Mouse (Mus musculus): ENCODE measurements around the gene Map4k5. TPM values are rescaled to one million over a fixed set of nuclear protein-coding genes. Genes with fewer than 3 reads are reported as not detected.

Map4k5 gene
- polyA plus RNA-seq, 1 experiment from 2014 or later, result 32.0 TPM

DNA sequence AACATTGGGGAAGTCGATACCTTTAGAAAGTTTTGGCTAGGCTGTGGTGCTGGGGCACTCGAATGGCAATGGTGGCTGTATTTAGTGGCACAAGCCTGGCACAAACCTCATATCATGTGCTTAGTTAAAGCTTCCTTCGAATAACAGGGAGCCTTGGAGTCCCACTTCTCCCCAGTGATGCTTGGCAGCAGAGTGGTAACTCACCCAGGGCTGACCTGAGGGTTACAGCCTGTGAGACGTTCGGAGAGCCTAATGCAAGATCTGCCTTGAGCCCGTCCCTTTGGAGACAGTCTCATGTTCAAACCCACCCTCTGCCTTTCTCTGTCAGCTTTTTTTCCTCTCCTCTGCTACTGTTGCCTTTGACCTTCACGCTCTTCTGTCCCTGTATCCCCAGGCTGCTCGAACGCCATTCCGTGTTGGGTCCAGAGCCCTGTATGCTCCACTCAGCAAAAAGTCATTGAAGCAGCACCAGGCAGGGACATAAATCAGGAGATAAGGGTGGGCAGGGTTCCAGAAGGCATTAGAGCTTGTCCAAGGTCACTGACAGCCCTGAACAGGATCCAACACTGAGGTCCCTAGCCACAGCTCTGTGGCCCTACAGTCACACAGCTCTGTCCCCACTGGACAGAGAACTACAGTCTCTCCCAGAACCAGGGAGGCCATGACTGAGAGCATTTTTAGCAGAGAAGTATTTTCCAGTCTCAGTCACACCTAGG is 110.9 kb downstream of the Map4k5 start:
- Histone ChIP-seq H3K9ac (ENCODE audit: low read length) (no peak overlapping the region), H3K36me3 (ENCODE audit: control insufficient read depth, insufficient read depth, low read length) (no peaks in the 10 kb centered on the region), H3K27me3 (replicated peaks; ENCODE audit: control insufficient read depth, insufficient read depth, low read length) (no peaks in the 10 kb centered on the region), H3K4me1 (replicated peaks; ENCODE audit: control insufficient read depth, insufficient read depth, low read length) (0 out of 2 replicates have a peak, but pooled peaks cover 5% of the 10 kb centered on the region), H3K4me3 (ENCODE audit: low read depth, low read length) (no peak overlapping the region), H3K4me2 (ENCODE audit: low read length) (no peak overlapping the region), H3K27ac (ENCODE audit: low read depth) (no peak overlapping the region), H3K9me3 (ENCODE audit: control insufficient read depth, low read length) (no peaks in the 10 kb centered on the region)
- no peak for DNase-seq (ENCODE audit: low spot score)
- no peak for ATAC-seq (replicated peaks; ENCODE audit: low FRiP score, low TSS enrichment, low read depth)
- 75% methylated on average over 10 of the region's 10 CpGs for WGBS

DNA sequence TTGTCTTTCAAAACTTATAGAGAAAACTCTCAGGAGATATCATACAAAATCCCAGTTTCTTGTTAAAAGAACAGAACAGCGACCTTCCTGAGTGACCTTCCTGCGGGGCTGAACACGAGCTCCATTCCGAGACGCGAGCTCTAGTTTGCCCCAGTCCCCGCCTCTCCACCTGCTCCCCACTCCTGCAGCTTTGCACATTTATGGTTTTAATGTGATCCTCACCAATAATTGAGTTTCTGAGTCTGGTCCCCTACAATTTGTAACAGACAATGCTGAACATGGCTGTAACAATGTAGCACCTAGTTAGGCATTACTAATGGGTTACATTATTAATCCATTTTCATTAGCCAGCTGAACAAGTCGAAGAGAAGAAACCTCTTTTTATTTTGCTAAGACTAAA is 111.5 kb downstream of the Map4k5 start:
- Histone ChIP-seq H3K27ac (ENCODE audit: low read depth) (no peak overlapping the region), H3K9ac (ENCODE audit: low read length) (no peak overlapping the region), H3K9me3 (ENCODE audit: control insufficient read depth, low read length) (no peaks in the 10 kb centered on the region), H3K4me3 (ENCODE audit: low read depth, low read length) (no peak overlapping the region), H3K36me3 (ENCODE audit: control insufficient read depth, insufficient read depth, low read length) (no peaks in the 10 kb centered on the region), H3K4me1 (replicated peaks; ENCODE audit: control insufficient read depth, insufficient read depth, low read length) (0 out of 2 replicates have a peak, but pooled peaks cover 8% of the 10 kb centered on the region), H3K27me3 (replicated peaks; ENCODE audit: control insufficient read depth, insufficient read depth, low read length) (no peaks in the 10 kb centered on the region), H3K4me2 (ENCODE audit: low read length) (no peak overlapping the region)
- WGBS, result 78% methylated on average over 8 of the region's 8 CpGs
- ATAC-seq (replicated peaks; ENCODE audit: low FRiP score, low TSS enrichment, low read depth) (no peak), DNase-seq (ENCODE audit: low spot score) (no peak)

DNA sequence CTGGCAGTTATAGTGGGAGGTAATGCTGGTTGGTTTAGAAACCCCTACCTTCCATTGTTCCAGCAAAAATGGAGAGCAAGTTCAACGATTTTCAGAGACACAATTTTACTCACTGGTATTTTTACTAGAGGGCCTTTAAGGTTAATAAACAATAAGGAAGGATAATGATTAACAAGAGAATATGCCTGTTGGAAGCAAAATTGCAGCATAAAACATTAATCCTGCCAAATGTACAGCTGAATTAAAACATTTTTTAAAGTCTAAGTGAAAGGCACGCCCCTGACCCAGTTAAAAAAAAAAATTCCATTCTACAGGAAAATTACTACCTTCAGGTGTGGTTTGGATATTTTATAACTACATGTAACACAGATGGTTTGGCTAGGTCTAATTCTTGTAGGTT is 115.0 kb downstream of the Map4k5 start:
- ATAC-seq (replicated peaks; ENCODE audit: low FRiP score, low TSS enrichment, low read depth), result no peak
- WGBS, result 67% methylated on average over 2 of the region's 2 CpGs

DNA sequence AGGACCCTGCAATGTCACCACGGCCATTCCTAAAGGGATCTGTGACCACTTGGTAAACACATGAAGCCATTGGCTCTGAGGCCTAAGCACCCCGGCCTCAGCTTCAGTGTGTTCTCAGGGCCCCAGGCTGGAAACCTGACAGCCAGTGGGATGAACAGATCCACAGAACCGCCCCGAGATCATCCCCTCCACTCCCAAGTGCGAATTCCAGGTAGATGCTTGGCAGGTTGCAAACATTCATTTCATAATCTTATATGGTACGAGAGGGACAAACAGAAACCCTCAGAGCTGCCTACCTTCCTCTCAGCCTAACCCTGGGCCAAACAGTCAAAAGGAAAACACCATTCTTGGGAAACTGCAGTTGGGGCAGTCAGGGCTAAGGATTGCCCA is 115.7 kb downstream of the Map4k5 start:
- Histone ChIP-seq H3K27ac (ENCODE audit: low read depth) (no peak overlapping the region), H3K9me3 (ENCODE audit: control insufficient read depth, low read length) (no peaks in the 10 kb centered on the region), H3K4me3 (ENCODE audit: low read depth, low read length) (no peak overlapping the region), H3K4me2 (ENCODE audit: low read length) (no peak overlapping the region), H3K4me1 (replicated peaks; ENCODE audit: control insufficient read depth, insufficient read depth, low read length) (0 out of 2 replicates have a peak, but pooled peaks cover 8% of the 10 kb centered on the region), H3K27me3 (replicated peaks; ENCODE audit: control insufficient read depth, insufficient read depth, low read length) (no peaks in the 10 kb centered on the region), H3K9ac (ENCODE audit: low read length) (no peak overlapping the region), H3K36me3 (ENCODE audit: control insufficient read depth, insufficient read depth, low read length) (no peaks in the 10 kb centered on the region)
- no peak for DNase-seq (ENCODE audit: low spot score)
- WGBS, result 78% methylated on average over 6 of the region's 6 CpGs
- ATAC-seq (replicated peaks; ENCODE audit: low FRiP score, low TSS enrichment, low read depth), result no peak

More for the DNA sequence above, 115.0 kb downstream of the Map4k5 start:
- Histone ChIP-seq H3K4me2 (ENCODE audit: low read length) (no peak overlapping the region), H3K4me3 (ENCODE audit: low read depth, low read length) (no peak overlapping the region), H3K27ac (ENCODE audit: low read depth) (no peak overlapping the region), H3K9me3 (ENCODE audit: control insufficient read depth, low read length) (no peaks in the 10 kb centered on the region), H3K4me1 (replicated peaks; ENCODE audit: control insufficient read depth, insufficient read depth, low read length) (0 out of 2 replicates have a peak, but pooled peaks cover 8% of the 10 kb centered on the region), H3K36me3 (ENCODE audit: control insufficient read depth, insufficient read depth, low read length) (no peaks in the 10 kb centered on the region), H3K9ac (ENCODE audit: low read length) (no peak overlapping the region), H3K27me3 (replicated peaks; ENCODE audit: control insufficient read depth, insufficient read depth, low read length) (no peaks in the 10 kb centered on the region)
- no peak for DNase-seq (ENCODE audit: low spot score)

DNA sequence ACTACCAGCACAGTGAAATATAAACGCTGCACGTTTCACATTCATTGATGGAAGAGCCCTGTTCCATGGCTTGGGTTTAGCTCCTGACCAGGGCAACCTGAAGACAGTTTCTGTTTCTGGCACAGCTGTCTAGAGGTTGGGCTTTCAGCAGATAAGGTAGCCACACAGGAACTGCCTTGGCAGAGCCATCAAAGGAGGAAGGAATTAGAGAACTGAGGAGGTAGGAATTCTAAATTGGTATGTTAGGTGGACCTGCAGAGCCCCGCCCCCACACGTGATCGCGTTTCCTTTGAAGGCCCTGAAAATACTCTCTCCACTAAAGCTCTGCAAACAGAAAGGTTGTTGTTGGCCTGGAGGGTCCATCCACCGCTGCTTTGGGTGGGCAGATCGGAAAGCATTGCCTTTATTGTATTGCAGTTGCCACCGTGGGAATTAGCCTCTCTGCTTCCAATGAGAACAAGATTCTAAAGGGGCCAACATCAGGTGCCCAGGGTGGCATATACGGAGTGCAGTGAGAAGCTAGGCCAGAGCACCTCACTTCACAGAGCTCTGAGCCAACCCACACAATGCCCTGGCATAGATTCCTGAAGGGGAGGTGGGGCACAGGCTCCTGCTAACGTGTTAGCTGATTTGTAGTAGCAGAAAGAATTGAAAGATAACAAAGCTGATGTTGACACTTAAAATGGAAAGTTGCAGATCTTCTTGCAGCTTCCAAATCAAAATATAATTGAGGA is 116.2 kb downstream of the Map4k5 start:
- H3K4me3 ChIP-seq (ENCODE audit: low read depth, low read length), result no peak overlapping the region
- 0 out of 2 replicates have a peak, but pooled peaks cover 5% of the 10 kb centered on the region for H3K4me1 ChIP-seq (replicated peaks; ENCODE audit: control insufficient read depth, insufficient read depth, low read length)
- no peak for DNase-seq (ENCODE audit: low spot score)
- 54% methylated on average over 11 of the region's 11 CpGs for WGBS
- H3K9ac ChIP-seq (ENCODE audit: low read length), result no peak overlapping the region
- no peaks in the 10 kb centered on the region for H3K27me3 ChIP-seq (replicated peaks; ENCODE audit: control insufficient read depth, insufficient read depth, low read length)
- ATAC-seq (replicated peaks; ENCODE audit: low FRiP score, low TSS enrichment, low read depth), result no peak
- no peak overlapping the region for H3K27ac ChIP-seq (ENCODE audit: low read depth)
- H3K9me3 ChIP-seq (ENCODE audit: control insufficient read depth, low read length), result no peaks in the 10 kb centered on the region
- H3K4me2 ChIP-seq (ENCODE audit: low read length), result no peak overlapping the region
- H3K36me3 ChIP-seq (ENCODE audit: control insufficient read depth, insufficient read depth, low read length), result no peaks in the 10 kb centered on the region

DNA sequence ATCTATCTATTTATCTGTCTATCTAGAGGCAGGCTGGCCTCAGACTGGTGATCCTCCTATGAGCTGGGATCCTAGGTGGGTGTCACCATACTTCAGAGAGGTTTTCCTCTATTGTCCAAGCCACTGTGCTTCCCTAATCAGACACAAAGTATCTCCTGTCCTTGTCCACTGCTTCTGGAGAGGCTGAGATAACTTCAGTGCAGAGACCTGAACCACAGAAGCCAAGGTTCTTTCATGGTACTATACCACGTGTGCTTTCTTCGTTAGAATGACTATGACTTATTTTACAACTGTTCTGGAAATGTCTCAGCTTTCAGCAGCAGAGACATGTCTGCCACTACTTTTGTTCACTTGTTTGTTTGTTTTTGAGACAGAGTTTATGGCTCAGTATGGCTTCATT is 124.2 kb downstream of the Map4k5 start:
- H3K4me2 ChIP-seq (ENCODE audit: low read length), result no peak overlapping the region
- WGBS, result 72% methylated on average over 2 of the region's 2 CpGs
- no peak overlapping the region for H3K4me3 ChIP-seq (ENCODE audit: low read depth, low read length)
- no peak overlapping the region for H3K9ac ChIP-seq (ENCODE audit: low read length)
- H3K4me1 ChIP-seq (replicated peaks; ENCODE audit: control insufficient read depth, insufficient read depth, low read length), result no peaks in the 10 kb centered on the region; the same call in 1 of the 2 replicates
- DNase-seq (ENCODE audit: low spot score) (no peak), ATAC-seq (replicated peaks; ENCODE audit: low FRiP score, low TSS enrichment, low read depth) (no peak)
- no peaks in the 10 kb centered on the region for H3K27me3 ChIP-seq (replicated peaks; ENCODE audit: control insufficient read depth, insufficient read depth, low read length)
- no peaks in the 10 kb centered on the region for H3K36me3 ChIP-seq (ENCODE audit: control insufficient read depth, insufficient read depth, low read length)
- H3K27ac ChIP-seq (ENCODE audit: low read depth), result no peak overlapping the region
- no peaks in the 10 kb centered on the region for H3K9me3 ChIP-seq (ENCODE audit: control insufficient read depth, low read length)

DNA sequence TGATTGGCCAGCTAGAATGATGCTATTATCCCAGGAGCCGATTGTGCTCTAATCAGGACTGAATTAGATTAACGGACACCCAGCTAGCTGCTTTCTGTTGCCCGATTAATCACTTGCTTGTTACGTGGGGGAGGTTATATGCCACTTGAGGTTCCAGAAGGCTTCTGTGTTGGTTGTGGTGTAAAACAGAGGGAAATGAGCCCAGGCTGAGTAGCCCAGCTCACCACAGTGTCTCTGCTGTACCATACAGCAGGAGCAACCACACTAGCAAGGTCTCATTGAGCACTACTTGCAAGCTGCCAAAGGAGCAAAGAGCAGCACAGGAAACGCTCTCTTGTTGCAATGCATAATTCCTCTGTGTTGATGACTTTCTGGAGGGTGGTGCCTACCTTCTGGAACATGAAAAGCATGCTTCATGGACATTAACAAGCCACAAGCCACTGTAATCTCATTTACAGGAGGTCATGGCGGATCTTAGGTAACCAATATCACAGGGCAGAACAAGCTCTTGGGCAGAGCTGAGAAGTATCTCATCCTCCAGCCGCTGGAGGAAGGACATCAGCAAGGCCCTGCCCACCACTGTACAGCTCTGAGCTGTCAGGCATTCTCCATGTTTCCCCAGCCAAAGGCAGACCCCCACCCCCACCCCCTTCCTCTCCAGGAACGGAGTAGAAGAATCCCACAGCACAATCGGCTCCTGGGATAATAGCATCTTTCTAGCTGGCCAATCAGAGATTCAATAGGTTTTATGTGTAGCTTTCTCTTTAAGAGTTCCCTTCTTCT is 125.3 kb downstream of the Map4k5 start:
- H3K27ac ChIP-seq (ENCODE audit: low read depth), result no peak overlapping the region
- no peaks in the 10 kb centered on the region for H3K27me3 ChIP-seq (replicated peaks; ENCODE audit: control insufficient read depth, insufficient read depth, low read length)
- no peaks in the 10 kb centered on the region; the same call in 1 of the 2 replicates for H3K4me1 ChIP-seq (replicated peaks; ENCODE audit: control insufficient read depth, insufficient read depth, low read length)
- DNase-seq (ENCODE audit: low spot score), result no peak
- no peak overlapping the region for H3K4me3 ChIP-seq (ENCODE audit: low read depth, low read length)
- WGBS, result 56% methylated on average over 9 of the region's 9 CpGs
- no peak overlapping the region for H3K4me2 ChIP-seq (ENCODE audit: low read length)
- ATAC-seq (replicated peaks; ENCODE audit: low FRiP score, low TSS enrichment, low read depth), result no peak
- H3K36me3 ChIP-seq (ENCODE audit: control insufficient read depth, insufficient read depth, low read length), result no peaks in the 10 kb centered on the region
- H3K9me3 ChIP-seq (ENCODE audit: control insufficient read depth, low read length), result no peaks in the 10 kb centered on the region
- no peak overlapping the region for H3K9ac ChIP-seq (ENCODE audit: low read length)

DNA sequence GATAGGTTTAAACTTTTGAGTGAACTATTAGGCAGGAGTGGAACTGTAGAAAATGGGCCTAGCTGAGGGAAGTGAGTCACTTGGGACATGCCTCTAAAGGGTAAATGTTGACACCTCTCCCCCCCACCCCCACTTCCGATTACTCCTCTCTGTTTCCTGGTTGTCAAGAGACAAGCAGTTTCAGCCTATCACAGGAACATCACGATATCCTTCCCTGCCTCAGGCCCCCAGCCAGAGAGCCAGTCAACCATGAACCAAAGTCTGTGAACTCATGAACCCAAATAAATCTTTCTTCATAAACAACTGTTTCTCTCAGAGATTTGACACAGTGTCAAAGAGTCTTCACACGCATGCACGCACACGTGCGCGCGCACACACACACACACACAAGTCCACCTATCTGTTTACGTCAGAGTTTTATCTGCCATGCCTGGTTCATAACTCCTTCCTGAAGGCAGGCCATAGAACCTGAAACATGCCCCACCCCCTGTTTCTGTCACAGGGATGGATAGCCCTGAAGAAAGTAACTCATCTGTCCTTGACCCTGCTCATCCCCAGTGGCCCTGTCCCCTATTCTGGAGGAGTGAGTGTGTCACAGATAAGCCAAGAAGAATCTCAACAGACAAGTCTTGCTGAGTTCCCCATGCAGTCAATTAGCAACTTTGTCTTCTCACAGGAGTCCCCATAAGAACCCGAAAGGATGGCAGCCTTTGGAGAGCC is 126.7 kb downstream of the Map4k5 start:
- no peak for ATAC-seq (replicated peaks; ENCODE audit: low FRiP score, low TSS enrichment, low read depth)
- DNase-seq (ENCODE audit: low spot score), result no peak
- WGBS, result 68% methylated on average over 10 of the region's 10 CpGs

More for the DNA sequence above, 126.7 kb downstream of the Map4k5 start:
- H3K4me2 ChIP-seq (ENCODE audit: low read length), result no peak overlapping the region
- H3K36me3 ChIP-seq (ENCODE audit: control insufficient read depth, insufficient read depth, low read length), result no peaks in the 10 kb centered on the region
- no peaks in the 10 kb centered on the region for H3K9me3 ChIP-seq (ENCODE audit: control insufficient read depth, low read length)
- no peak overlapping the region for H3K9ac ChIP-seq (ENCODE audit: low read length)
- H3K27me3 ChIP-seq (replicated peaks; ENCODE audit: control insufficient read depth, insufficient read depth, low read length), result no peaks in the 10 kb centered on the region
- H3K27ac ChIP-seq (ENCODE audit: low read depth), result no peak overlapping the region
- no peak overlapping the region for H3K4me3 ChIP-seq (ENCODE audit: low read depth, low read length)
- H3K4me1 ChIP-seq (replicated peaks; ENCODE audit: control insufficient read depth, insufficient read depth, low read length), result no peaks in the 10 kb centered on the region; the same call in 1 of the 2 replicates

Data from intestine, embryonic 14.5 days (tissue).